Mouse (Mus musculus): ENCODE measurements around the gene Tenm2.

- TF ChIP-seq CTCF (IDR thresholded peaks at IDR 0.05; ENCODE audit: low read depth) (no peak), EP300 (IDR thresholded peaks at IDR 0.05; ENCODE audit: low read depth) (no peak)
These were observed 600.7 kb downstream of the Tenm2 start for GRCm38 (mm10) chr11:36635082-36635481.
